Mouse (Mus musculus) G1E-ER4 (cell line): ENCODE results near the gene Xpo1. TPM values are rescaled to one million over a fixed set of nuclear protein-coding genes. Genes with fewer than 3 reads are reported as not detected.

ENCODE experiments used
- GATA1 ChIP-seq: IDR thresholded peaks from one replicate; pipeline ENCODE4 v1.8.0; 2012; ENCODE audit warnings: low read length, inconsistent platforms
- polyA plus RNA-seq: library from polyadenylated mRNA; stranded (reverse); fragments of >175 nt; gene quantifications from 2 replicates; pipeline ENCODE4 v1.2.3, GENCODE M21; 2012

Xpo1 gene
- polyA plus RNA-seq, 1 experiment, result 39.2 TPM

GRCm38 (mm10) chr11:23271770-23272724 lies 16.2 kb downstream of the Xpo1 start:
- TF ChIP-seq GATA1, result no peak

DNA sequence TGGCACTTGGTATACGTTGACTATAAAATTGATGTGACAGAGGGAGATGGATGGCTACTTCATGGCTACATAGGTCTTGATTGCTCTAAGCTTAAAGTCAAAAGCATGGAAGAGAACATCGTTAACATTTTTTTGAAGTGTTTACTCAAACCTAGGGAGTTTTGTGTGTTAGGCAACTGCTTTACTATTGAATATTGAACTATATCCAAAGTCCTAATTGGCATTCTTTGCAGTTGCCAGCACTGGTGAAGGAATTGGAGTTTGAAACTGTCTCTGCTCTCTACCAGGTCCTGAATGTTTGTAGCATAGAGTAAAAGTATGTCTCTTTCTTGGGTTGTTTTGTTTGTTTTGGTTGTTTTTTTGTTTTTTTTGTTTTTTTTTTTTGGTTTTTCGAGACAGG lies 19.9 kb downstream of the Xpo1 start:
- TF ChIP-seq GATA1, result no peak

GRCm38 (mm10) chr11:23284469-23284868 lies 28.6 kb downstream of the Xpo1 start:
- no peak for TF ChIP-seq GATA1

DNA sequence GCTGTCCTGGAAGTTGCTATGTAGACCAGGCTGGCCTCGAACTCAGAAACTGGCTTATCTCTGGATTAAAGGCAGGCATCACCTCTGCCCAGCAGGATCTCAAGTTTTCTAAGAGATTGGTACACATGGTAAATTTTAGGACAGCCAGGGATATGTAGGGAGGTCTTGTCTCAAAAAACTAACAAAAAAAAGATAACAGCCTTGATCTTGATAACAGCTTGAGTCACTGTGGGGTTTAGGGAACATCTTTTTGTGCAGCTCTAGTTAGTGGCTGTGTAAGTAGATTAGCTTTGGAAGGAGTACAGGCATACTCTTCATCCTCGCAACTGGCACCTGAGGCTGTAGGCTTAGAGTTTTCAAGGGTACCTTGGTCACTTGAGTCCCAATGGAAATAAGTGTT lies 41.5 kb downstream of the Xpo1 start:
- no peak for TF ChIP-seq GATA1

DNA sequence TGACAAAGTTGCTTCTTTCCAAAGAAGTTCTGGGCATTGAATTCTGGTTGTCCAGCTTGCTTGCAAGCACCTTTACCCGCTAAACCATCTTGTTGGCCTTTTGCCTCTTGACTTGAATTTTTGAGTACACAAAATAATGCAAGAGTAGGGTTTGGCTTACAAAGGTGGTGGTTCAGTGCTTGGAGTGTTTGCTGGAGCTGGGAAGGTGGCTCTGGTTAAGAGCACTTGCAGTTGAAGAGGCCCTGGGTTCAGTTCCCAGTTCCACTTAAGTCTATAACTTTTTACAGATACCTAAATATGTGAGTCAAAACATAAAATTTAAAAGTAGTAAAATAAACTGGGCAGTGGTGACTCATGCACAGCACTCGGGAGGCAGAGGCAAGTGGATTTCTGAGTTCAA lies 42.5 kb downstream of the Xpo1 start:
- TF ChIP-seq GATA1, result no peak

DNA sequence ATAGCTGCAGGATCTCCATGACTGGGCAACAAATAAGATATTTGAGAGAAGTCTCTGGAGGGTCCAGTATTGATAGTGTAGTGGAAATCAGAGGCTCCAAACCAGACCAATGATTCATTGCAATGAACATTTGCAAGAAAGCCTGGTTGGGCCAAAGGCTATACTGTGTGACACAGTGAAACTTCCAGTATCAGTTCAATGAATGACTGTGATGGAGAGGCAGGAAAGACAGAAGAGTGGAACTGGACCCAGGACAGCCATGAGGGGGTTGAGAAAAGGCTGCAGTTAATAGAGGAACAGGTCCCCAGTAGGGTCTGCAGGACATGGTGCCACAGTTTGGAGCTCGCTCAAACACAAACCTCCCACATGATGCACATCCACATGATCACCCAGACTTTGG lies 44.1 kb downstream of the Xpo1 start:
- TF ChIP-seq GATA1, result no peak

DNA sequence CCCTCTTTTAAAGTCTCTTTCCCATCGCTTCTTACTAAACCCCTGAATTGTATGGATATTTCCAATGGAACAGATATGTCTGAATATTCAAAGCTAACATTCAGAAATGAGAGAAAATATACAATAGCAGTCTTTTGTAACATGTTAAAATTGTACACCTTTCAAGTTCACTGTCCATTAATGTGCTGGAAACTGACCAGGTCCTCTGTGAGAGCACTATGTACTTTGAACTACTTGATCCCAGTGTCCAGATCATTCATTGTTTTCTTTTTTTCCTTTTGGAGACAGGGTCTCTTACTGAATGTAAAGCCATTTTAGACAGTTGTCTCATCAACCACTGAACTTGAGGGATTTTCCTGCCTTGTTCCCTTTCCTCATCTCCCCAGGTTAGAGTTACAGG lies 47.3 kb downstream of the Xpo1 start:
- no peak for TF ChIP-seq GATA1

DNA sequence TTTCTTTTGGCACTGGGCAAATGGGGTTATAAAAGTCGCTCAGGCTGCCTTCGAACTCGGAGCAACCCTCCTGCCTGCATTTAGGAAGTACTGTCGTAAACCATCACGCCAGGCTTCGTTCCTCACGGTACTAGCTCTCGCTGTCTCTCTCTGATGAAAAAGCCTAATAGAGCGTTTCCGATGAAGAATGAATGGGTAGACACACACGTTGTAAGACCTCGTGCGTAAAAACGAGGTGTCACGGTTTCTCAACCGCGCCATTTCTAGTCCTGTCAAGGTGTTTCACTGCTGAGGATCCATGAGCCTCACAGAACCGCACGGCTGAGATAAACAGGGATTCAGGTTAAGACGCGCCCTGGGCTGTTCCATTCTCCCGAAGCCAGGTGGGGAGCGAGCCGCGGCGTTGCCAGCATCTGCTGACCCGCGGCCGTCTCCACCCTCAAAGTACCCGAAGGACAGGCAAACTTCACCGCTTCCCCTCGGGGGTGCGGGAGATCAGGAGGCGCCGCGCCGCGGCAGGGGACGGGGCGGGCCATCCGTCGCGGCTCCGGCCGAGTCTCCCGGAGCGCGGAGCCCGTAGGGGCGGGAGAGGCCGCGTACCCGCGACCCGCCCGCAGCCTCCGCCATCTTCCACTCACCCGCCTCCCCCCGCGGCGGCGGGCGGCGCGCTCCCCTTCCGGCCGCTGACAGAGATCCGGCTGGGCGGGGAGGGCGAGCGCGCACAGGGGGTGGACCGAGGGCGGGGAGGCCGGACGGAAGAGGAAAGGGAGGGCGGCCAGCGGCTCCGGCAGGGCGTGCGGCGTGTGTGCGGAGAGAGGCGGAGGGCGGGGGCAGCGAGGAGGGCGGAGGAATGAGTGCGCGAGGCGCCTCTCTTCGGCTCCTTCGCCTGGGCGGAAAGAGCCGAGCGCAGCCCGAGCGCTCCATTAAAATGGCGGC lies 50.1 kb downstream of the Xpo1 start:
- TF ChIP-seq GATA1, result no peak

DNA sequence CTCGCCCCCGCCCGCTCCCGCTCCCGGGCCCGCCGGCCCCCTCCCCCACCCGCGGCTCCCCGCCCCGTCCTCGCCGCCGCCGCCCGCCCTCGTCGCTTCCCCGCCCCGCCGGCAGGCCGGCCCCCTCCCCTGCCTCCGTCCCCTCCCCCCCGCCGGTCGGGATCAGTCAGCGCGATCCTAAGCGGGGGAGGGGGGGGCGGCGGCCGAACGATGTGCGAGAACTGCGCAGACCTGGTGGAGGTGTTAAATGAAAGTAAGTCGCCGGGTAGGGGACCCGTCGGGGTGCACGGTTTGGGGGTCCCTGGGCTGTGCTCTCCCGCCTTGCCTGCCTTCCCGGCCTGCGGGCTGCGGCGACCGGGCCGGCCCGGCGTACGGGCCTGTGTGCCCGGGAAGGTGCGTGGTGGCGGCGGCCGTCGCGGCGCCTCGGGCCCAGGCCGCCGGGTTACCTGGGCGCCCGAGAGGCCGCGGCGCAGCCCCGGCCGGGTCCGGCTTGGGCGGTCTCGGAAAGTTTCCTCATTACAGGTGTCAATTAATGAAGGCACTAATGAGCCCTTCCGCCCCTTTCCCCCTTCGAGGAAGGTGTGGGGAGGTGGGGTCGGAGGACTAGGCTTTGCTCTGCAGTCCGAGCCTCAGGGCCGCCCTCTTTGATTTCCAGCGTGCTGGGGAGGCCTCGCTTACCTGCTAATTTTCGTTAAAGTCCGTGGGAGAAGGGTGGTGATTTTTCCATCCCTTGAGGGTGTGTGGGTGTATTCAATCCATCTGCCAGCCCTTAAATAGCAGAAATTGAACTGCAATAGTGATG lies 51.1 kb downstream of the Xpo1 start, which contains the start of gene Usp34:
Usp34 (plus strand) TSS at position 132 of the 802 bp plus-strand sequence.
- TF ChIP-seq GATA1, result no peak

- no peak for TF ChIP-seq GATA1
Observed at GRCm38 (mm10) chr11:23307566-23307920, 51.7 kb downstream of the Xpo1 start.

DNA sequence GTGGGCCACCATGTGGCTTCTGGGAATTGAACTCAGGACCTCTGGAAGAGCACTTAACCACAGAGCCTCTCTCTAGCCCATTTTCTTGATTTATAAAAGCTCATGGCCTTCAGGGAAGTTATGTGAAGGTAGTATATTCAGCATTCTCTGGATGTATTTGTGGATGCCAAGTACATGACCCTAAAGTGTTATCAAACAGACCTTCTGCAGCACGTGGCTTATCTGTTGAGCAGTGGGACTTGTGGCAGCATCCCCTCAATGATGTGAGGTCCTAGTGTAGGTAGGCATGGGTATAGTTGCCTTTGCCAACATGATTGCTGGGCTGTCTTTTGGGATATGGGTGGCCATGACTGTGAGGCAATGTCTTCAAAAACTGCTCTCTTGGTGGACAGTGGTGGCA lies 57.7 kb downstream of the Xpo1 start:
- no peak for TF ChIP-seq GATA1

GRCm38 (mm10) chr11:23329413-23329812 lies 73.6 kb downstream of the Xpo1 start:
- no peak for TF ChIP-seq GATA1

GRCm38 (mm10) chr11:23332136-23332535 lies 76.3 kb downstream of the Xpo1 start:
- TF ChIP-seq GATA1, result no peak

GRCm38 (mm10) chr11:23335160-23335559 lies 79.3 kb downstream of the Xpo1 start:
- TF ChIP-seq GATA1, result no peak

Other genes with a start within 250 kb of the Xpo1 start
- 0.17 and 0.21 TPM in 2 replicates for gene Fam161a, start 248.5 kb upstream of the Xpo1 start, polyA plus RNA-seq
- 1.1 and 2.3 TPM in 2 replicates for gene Usp34, start 50.9 kb downstream of the Xpo1 start, polyA plus RNA-seq
- gene Ahsa2, start 242.0 kb downstream of the Xpo1 start, polyA plus RNA-seq, result 18.8 and 25.6 TPM in 2 replicates